Mouse (Mus musculus): Measurements from ENCODE around the gene Mob1b.
A peak's percentile ranks its signal among the peaks of the same experiment; 100 is the strongest.

Gene Mob1b

DNA sequence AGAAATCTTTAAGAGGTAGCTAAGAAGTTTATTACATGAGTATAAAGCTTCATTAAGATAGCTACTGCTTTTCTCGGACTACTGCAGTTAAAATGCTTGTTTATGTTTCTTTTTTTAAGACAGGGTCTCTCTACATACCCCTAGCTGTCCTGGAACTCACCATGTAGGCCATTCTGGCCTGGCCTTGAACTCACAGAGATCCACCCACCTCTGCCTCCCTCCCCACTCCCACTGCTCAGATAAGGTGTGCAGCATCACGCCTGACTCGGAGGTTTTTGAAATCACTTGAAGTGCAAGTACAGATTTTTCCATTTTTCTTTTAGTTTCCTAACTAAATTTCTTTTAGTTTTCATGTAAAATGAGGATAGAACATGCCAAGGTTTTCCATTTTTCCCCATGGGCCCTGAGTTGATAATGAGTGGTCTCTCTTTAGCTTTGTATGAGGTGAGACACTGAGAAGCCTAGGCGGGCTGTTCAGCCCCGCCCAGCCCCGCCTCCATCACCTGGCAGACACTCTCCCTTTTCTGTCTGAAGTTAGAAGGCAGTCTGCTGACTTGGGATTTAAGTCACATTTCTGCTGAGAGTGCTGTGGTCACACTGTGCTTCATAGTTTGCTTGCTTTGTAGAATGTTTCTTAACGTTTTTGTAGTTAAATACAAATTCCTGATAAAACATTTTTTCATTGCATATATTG, 61.6 kb downstream of the Mob1b start:
- no peak for DNase-seq (ENCODE audit: low spot score in 2 of 2)

DNA sequence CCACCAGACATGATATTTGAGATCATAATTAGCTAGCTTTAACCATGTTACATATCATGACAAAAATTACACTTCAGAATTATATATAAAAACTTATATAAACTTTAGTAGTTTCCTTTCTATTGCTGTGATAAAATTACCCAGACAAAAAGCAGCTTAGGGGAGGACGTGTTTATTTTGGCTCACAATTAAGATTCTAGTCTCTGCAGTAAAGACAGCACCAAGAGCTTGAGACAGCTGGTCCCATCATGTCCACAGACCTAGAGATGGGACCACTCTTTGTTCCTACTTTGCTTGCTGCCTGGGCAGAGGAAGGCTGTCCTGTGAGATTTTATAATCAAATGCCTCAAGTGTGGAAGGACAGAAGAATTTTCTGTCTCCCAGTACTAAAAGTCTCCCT, 64.4 kb downstream of the Mob1b start:
- no peak for DNase-seq (ENCODE audit: low spot score in 2 of 2)

DNA sequence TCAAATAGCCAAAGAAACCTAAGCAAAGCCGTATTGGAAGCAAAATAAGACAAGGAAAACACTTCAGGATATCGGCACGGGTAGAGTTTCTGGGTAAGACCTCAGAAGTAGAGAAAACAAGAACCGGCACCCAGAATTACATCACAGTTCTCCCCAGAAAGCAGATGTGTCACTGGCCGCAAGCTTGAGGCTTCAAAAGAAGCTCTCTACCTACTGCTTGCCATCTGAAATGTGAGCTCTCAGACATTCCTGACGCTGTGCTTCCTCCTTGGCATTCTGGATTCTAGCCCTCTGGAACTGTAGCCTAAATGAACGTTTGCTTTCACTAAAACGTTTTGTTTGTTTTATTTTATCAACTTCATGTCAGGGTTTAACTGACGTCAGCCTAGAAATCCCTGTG, 70.0 kb downstream of the Mob1b start:
- DNase-seq (ENCODE audit: low spot score in 2 of 2), result no peak

DNA sequence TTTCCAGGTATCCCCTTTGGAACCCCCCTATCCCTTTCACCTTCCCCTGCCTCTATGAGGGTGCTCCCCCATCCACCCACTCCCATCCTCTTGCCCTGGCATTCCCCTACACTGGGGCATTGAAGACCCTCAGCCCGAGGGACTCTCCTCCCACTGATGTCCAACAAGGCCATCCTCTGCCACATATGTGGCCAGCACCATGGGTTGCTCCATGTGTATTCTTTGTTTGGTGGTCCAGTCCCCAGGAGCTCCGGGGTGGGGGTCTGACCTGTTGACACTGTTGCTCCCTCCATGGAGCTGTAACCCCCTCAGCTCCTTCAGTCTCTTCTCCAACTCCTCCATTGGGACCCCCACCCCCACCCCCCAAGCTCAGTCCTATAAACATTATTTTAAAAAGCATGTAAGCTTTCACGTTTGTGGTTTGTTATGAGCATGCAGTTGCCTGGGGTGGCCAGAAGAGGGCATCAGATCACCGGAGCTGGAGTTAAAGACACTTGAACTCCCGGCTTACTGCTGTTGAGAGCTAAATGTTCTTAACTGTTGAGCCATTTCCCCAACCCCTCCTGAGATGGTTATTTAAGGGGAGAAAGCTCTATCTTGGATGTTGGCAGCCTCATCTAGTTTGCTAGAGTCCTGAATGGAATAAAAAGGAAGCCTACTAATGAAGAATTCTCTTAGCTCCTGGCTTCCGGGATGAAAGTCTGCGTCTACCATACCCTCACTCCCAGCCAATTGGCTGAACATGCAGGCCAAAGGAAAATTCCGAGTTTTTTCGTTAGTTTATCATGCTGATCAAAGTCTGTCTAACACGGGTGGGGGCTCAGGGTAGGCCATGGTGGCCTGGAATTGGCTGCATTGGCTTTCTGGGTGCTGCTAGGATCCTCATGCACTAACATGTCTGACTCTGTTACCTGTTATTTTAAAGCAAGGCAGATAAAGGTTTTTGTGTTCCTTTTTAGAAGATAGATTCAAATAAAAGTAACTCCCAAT, 70.9 kb downstream of the Mob1b start:
- DNase-seq (ENCODE audit: low spot score in 2 of 2), result peak in 1 of 2 experiments; percentile 44

DNA sequence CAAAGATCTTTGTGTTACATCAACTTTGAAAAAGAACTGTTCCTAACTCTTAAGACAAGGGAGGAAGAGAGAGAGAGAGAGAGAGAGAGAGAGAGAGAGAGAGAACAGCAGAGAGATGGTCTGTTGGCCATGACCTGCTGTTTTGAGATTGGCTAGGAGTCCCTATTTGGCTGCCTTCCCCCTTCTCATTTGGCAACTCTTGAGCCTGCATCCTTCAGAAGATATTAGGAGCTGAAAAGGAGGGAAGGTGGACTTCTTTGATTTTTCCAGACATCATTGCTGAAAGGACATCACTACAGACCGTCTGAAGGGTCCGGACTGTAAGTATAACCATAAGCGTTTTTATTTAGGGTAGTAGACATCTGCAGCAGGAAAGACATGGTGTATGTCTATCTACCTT, 73.0 kb downstream of the Mob1b start:
- DNase-seq (ENCODE audit: low spot score in 2 of 2), result no peak

DNA sequence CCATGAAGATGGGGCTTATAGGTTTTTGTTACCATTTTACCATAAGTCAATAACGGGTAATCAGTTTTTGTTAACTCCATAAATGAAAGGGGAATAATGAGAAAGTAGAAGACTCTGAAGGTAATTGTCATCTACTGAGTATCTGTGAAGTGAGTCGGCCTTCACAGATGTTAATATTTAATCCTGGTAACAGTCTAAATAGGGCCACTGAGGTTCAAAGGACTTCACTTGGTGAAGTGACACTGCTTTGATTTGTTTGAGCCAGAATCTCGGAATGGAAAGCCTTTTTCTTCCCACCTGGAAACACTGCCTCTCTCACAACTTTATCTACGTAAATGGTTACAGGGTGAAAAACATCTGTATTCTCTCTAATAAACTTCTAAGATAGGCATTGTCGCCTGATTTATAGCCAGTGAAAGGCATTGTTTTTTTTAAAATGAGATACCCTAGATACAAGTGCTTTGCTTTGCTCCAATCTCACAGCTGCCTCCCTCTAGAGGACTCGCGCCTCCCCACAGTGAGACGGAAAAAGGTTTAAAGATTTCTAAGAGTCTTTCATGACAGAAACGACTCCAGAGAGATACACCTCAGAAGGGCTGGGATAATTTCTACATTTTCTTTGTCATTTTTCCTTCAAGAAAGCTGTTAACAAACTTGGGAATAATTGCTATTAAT, 75.4 kb downstream of the Mob1b start:
- no peak for DNase-seq (ENCODE audit: low spot score in 2 of 2)

DNA sequence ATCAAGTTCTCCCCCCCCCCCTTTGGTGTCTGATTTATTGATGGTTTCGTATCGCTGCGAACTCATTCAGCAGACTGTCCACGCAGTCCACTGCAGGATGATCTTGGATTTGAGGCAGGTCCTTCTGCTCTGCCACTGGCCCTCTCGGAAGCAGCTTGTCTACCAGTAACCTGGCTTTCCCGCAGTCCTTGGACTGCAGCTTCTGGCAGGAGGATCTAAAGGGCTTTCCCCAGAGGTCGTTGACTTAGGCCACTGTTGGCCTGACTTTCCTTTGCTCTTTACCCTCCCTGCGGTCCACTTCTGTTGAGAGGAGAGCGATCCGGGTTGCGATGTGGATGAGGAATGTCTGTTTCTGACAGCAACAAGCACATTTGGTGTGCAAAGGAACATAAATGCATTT, 75.9 kb downstream of the Mob1b start:
- DNase-seq (ENCODE audit: low spot score in 2 of 2), result no peak

DNA sequence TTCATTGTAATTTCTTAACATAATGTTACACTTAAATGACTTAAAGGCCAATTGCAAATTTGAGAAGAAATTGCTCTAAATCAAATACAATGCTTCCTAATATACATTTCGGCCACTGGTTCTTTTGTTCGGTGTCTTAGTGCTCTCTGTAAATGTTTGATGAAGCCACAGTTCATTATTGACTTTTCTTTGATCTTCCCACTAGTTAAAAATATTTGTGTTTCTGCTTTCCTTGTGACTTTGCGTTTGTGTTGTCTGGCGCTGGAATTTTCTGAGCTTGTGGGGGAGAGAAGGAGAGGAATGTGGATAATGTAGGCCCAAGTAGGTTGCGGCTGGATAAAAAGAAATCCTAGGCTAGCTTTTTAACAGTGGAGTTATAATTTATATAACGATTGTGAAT, 76.5 kb downstream of the Mob1b start:
- no peak for DNase-seq (ENCODE audit: low spot score in 2 of 2)

DNA sequence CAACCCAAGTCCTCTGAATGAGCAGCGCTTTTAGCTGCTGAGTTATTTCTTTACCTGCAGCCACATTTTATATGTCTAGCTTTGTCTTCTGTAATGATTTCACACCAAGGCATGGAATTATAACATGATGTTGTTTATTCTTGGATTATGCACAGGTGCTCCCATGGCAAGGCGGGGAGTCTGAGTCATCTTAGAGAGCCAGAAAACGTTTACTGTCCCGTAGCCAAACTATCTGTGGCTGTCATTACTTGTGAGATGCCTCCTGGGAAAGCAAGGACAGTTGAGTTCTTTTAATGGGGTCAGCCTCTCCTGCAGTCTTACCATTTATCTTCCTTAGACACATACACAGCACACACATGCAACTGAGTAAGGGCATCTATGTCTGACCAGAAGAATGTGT, 85.0 kb downstream of the Mob1b start:
- DNase-seq (ENCODE audit: low spot score in 2 of 2), result no peak

DNA sequence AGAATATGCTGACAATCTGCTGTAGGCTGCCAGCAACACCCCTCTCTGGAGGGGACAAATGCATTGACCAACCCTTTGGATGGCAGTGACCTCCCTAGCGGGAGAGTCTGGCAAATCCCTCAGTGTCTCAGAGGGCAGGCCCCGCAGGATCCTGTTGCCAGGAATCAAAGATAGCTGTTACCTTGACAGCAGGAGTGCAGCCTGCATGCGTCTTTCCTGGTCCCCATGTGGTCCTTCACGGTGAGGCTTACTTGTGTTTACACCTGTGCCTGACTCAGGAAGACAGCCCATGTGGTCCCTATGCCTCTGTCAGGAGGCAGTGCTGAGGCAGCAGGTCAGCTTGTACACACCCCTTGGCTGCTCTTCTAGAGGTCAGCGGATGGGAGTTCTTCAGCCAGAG, 85.6 kb downstream of the Mob1b start:
- DNase-seq (ENCODE audit: low spot score in 2 of 2), result no peak

DNA sequence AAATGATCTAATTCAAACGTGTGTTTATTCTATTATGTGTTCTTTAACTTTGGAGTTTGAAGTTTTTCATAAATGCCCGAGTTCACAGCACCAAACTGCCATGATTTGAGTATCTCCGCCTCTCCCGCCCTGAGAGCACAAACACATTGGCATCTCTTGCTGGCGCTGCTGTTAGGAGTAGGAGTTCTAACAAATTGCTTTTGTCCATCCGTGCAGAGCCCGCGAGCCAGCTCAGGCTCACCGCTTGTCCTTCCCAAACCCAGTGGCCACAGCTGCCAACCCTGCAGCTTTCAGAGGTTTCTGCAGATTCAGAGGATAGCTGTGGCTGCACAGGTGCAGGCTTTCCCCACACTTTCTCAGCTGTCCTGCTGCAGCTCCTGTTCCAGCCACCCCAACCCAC, 86.7 kb downstream of the Mob1b start:
- DNase-seq (ENCODE audit: low spot score in 2 of 2), result no peak

DNA sequence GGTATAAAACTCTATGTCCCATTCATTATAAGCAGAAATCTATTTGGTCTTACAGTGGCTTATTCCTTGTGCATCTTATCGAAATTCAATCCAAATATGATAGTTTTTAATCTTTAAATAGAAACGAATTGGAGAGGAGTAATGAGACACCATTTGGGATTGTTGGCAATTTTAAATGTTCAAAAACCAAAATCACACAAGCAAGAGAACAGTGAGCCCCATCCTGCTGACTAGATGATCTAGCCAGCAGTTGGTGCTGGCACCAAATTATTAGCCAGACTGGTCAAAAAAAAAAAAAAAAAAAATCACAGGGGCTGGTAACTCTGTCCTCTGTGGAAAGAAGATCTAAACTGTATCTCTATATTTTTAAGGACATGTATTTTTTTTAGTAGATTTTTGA, 92.5 kb downstream of the Mob1b start:
- DNase-seq (ENCODE audit: low spot score in 2 of 2), result no peak
